Mouse (Mus musculus) T-helper 17 cell (primary cell): Measurements from ENCODE around the gene Trmt61a.

Source experiments
- in situ Hi-C, 2 experiments: fragments of 300-600 bp; cut with MboI, MseI; formaldehyde crosslinking; loops; 1 replicate in 1 of 2; 2 replicates in 1 of 2; pipeline ENCODE4 v1.15.1; 2025; ENCODE audit warnings: high pct_unique_total_duplicates in 2 of 2

Gene Trmt61a

GRCm38 (mm10) chr12:111725338-111726121 is 47.6 kb downstream of the Trmt61a start:
- in situ Hi-C loops, result no loop called here

DNA sequence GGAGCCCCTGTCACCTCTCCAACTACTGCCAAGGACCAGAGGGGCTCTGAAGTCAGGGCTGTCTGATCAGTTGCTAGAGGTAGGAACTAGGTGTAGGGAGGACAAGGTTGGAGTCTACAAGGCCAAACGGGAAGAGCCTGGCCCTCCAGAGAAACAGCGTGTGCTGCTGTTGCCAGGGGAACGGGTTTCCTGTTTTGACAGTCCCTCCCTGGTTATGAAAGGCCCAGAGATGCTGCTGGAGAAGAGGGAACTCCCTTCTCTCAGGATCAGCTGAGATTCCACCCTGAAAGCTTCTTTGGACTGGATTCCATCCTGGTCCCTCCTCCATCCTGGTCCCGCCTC is 48.2 kb downstream of the Trmt61a start:
- in situ Hi-C loops, result no loop called here

- in situ Hi-C loops, result no loop called here
These were observed 50.1 kb downstream of the Trmt61a start for GRCm38 (mm10) chr12:111727956-111728355.

DNA sequence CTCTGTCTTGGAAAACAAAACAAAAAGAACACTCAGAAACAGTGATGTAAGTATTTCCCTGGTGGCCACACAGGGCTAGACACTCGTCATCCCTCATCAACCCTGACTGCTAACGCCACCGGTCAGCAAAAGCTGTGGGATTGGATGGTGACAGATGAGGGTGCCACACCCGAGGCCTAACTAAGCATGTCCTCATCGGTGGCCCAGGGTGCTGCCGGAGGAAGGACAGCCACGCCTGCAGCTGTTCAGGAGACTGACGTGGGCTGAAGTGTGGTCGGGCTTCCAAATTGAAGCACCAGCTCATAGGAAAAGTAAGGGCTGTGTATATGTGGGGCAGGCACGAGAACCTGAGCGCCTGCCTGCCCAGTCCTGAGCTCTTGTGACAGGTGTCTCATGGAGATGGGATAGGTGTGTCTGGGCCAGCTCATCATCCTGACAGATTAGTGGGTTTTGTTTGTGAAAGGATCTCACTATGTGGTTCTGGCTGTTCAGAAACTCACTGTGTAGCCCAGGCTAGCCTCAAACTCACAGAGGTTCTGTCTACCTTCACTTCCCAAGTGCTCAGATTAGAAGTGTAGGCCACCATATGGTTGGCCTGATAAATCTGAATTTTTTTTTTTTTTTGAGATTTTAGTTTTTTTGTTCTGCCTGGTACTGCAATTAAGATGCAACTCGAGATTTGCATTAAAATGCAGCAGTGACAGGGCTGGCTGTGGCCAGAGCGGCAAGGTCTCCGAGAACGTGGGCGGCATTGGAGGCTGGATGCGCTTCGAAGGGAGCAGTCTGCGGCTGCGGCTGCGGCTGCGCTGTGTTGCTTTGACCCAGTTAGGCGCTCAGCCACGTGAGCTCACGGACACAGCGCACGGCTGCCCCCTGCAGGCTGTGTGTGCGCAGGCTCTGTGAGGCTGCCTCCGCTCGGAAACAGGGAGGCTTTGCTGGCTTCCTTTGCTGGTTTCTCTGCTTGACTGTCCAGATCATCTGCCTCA is 54.2 kb downstream of the Trmt61a start:
- in situ Hi-C loops, result loop anchor here in 1 of 2 experiments (5.0 kb wide), 1 partner anchor 65 kb away; no protein-coding TSS in a partner anchor

- in situ Hi-C loops, result loop anchor here in 1 of 2 experiments (5.0 kb wide), 1 partner anchor 66 kb away; no protein-coding TSS in a partner anchor
These were observed 55.0 kb downstream of the Trmt61a start for GRCm38 (mm10) chr12:111732921-111733320.
